Mouse (Mus musculus): ENCODE results near the gene Gabrg3.

- no peak for TF ChIP-seq EP300 (IDR thresholded peaks at IDR 0.05; ENCODE audit: insufficient read depth, low read depth, low read length)
- TF ChIP-seq CTCF (IDR thresholded peaks at IDR 0.05; ENCODE audit: low read depth, low read length): no peak
Measured at GRCm38 (mm10) chr7:57214119-57214518, 172.9 kb downstream of the Gabrg3 start.
